Mouse (Mus musculus) Muller cell, postnatal 12 days (primary cell): Measurements from ENCODE around the gene Nifk.

Experiments used
- DNase-seq: peaks from one replicate; pipeline ENCODE4 v3.0.0-alpha.2; 2015; ENCODE audit errors: inconsistent ontology term

Nifk gene

DNA sequence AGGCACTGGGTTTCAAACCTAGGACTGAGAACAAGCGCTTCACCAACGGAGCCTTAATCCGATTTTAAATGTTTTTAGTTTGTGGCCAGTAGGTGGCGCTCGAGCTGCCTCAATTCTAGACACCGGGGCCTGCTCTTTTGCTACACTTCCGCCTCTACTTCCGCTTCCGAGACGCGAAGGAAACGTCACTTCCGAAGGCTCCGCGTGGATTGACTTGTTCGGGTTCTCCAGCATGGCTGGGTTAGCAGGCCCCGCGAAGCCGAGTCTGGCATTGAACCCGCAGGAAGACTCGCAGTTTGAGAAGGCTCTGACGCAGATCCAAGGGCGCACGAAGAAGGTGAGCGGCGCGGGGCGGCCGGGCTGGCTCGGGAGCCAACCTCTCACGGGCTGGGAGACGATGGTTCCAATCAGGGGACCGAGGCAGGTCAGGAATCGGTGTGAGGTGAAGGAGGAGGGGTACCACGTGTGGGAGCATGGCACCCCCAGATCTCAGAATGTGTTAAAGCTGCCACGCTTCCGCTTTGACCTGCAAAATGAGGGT lies at the start of gene Nifk:
TSS of gene Nifk (plus strand) at position 179 of the 541 bp plus-strand sequence.
- DNase-seq = peak; percentile 83

DNA sequence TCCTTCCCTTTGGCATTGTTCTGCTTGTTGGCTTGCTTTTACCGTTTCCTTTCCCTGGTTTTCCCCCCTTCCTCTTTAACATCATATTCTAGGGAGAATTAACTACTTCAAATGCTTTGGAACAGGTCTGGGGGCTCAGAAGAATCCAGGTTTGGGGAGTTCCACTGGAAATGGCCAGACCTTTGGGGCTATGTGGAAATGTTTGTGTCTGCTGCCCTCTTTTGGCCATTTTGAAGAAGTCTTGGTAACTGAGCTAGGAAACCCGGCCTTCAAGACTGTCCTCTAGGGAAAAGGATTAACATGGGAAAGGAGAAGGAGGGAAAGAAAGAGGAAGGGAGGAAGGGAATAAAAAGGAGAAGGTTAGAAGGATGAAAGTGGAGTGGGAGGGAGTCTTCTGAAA lies 46.5 kb upstream of the Nifk start:
- peak; percentile 22 for DNase-seq

DNA sequence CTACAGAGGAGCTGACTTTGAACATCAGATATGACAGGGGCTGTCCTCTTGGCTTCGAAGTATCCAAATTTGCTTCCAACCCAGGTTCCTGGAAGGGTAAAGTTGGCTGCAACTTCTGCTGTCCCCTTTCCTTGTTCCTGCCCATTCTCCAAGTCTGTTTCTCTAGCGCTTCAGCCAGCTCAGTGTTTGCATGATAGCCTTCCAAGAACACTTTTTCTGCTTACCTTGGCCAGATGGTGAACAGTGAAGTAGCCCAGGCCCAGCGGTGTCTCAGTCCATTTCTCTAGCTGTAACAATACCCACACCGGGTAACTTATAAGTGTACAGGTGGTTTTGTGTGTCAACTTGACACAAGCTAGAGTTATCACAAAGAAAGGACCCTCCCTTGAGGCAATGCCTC lies 29.3 kb upstream of the Nifk start:
- no peak for DNase-seq

DNA sequence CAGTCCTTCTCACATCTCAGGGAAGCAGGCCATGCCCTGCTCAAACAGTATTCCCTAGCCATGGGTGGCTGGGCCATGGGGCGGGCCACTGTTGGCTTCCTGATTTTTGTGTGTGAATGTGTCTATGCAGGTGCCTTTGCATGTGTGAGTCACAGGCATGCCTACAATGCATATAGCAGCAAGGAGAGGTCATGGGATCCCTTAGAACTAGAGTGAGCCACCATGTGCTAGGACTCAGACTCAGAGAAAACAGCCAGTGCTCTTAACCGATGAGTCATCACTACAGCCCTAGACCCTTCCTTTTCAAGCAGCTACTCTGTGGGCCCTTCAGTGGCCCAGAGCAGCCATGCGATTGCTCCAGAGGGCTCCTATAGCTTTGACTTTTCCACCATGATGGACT lies 27.4 kb upstream of the Nifk start:
- DNase-seq = no peak

DNA sequence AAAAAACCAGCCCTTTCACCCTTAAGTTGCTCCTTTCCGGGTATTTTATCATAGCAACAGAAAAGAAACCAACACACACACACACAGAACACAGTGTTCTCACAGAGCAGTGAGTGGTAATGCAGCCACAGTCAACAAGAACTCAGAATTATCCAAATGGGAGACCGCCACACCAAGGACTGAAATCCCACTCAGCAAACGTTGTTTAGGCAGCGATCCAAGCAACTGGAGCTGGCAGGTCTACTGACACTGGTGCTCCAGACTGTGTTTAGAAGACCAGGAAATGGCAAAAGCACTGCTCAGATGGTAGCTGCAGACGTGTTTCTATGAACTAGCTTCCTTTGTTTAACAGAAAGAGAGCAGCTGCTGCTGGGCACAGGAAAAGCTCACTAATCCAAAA lies 26.8 kb upstream of the Nifk start:
- peak; percentile 16 for DNase-seq

GRCm38 (mm10) chr1:118296673-118297072 lies 25.0 kb upstream of the Nifk start:
- DNase-seq = no peak

DNA sequence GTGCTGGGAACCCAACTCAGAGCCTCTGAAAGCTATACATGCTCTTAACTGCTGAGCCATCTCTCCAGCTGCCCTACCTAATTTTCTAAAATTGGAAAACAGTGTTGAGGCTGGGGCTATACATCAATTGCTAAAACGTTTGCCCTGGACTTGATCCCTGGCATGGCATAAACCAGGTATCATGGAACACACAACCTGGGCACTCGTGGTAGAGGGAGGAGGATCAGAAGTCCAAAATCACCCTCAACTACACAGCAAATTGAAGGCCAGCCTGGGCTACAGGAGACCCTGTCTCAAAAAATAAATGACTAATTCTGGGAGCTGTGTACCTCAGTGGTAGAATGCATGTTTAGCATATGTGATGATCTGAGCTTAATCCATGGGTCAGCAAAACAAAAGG lies 23.9 kb upstream of the Nifk start:
- no peak for DNase-seq

DNA sequence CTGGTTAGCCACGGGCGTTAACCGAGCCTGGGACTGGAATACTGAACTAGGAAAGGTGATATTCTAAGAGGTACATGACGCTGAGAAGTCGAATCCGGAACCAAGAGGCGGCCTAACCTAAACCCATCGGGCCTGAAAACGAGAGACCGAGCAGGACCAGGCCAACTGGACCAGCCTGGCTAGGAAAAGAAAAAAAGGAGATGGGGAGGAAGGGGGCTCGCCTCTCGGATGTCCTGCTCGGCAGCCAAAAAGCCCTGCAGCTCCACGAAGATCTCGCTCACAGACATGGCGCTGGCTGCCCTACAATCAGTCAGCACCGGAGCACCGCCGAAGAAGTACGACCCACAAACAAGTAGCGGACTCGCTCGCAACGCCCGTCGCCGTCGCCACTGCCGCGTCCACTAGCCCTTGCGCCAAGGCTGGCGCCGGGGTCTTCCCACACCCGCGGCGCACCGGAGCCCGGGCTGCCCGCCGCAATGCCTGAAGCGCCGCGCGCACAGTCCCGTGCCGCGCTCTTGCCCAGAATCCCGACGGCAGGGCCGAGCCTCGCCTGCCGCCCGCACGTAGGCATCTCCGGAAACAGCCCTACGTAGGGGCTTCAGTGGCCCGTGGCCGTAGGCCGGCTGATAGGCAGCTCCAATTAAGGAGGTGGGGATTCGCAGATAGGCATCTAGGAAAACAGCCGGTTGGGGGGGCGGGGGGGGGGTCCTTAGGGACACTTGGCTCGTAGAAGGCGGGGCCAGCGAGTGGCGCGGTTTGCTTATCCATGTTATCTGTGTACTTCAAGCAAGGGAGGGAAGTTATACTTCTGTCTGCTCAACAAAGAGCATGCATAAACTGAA lies 10.6 kb upstream of the Nifk start:
- peak; percentile 92 for DNase-seq

- no peak for DNase-seq
These were observed 9.9 kb upstream of the Nifk start, which contains the start of gene Tsn for GRCm38 (mm10) chr1:118311622-118312326. Gene Tsn, minus strand, starts transcription at chr1:118311739.

DNA sequence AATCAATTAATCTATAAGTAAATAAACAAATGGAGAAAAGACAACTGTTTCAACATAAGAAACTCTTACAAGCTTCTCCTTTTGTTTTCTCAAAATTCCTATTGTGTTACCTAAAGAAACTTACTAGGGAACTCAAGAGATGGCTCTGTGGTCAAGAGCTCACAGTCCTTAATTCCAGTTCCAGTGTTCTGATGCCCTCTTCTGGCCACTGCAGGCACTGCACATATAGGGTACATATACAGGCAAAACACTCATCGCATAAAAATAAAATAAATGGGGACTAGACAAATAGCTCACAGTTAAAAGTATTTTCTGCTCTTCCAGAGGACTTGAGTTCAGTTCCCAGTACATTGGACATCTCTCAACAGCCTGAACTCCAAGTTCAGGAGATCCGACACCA lies 943 bp upstream of the Nifk start:
- no peak for DNase-seq

- no peak for DNase-seq
These were observed 13.4 kb downstream of the Nifk start for GRCm38 (mm10) chr1:118334749-118335713.

DNA sequence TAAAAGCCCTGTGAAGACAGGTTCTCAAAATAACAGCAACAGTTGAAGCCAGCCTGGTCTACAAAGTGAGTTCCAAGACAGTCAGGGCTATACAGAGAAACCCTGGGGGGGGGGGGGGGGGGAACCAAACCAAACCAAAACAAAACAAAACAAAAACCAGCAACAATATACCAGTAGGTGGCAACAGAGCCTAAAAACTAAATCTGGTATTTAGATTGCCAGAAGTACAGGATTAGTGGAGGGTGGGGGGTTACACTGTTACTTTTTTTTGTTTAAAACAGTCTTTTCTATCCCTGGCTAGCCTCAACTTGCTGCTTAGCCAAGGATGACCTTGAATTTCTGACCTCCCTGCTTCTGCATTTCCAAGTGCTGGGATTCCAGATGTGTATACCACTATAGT lies 14.2 kb downstream of the Nifk start:
- no peak for DNase-seq

- DNase-seq = no peak
These were observed 16.3 kb downstream of the Nifk start for GRCm38 (mm10) chr1:118337921-118338320.

GRCm38 (mm10) chr1:118343649-118344435 lies 22.2 kb downstream of the Nifk start:
- no peak for DNase-seq

GRCm38 (mm10) chr1:118349922-118350321 lies 28.3 kb downstream of the Nifk start:
- DNase-seq = no peak

DNA sequence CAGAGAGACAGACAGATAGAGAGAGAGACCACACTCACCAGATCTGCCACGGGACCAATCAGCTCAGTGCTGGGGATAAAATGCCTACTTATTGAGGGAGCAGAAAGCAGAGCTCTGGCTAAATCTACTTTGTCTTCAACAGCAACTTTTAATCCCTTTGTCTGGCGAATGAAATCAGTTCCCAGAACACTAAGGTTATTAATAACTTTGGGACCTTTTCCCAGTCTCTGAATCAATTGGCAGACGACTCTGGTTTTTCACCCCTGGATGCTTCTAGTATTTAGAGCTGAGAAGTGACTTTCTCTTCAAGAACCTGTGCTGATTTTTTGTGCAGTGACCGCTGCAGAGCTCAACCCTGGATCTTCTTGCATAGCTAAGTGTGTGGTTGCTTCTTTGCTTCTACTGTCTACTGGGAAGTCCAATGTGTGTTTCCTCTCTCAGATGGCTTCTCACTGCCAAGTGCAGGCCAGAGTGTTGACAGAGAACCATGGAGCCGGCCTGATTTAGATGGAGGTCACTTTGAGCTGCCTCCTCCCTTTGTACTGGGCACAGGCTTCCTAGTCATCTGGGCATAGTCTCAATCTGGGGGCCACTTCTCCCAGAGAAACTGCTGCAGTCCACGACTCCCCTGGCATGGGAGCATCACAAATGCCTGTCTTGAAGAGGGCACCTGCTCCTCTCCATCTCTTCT lies 37.6 kb downstream of the Nifk start:
- DNase-seq = peak; percentile 79

GRCm38 (mm10) chr1:118367970-118368369 lies 46.3 kb downstream of the Nifk start:
- no peak for DNase-seq

GRCm38 (mm10) chr1:118368721-118369461 lies 47.3 kb downstream of the Nifk start:
- DNase-seq = peak; percentile 81

DNA sequence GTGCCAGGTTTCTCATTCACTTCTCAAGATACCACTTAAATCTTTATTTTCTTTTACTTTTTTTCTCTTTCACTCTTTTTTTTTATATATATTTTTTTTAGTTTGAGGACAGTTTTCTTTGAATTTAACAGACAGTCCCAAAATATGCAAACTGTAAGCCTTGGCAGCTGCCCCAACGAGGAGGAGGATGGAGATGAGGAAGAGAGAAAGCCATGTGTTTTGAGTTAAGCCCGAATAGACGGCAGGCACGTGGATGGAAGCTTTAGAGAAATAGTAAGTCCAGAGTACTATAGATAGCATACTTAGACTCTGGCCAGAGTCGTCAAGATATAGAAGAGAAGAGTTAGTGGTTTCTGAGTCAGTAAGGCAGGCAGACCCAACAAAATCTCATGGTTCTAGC lies 56.1 kb downstream of the Nifk start:
- DNase-seq = no peak
